Mouse (Mus musculus) forebrain, embryonic 15.5 days (tissue): ENCODE results near the gene Fndc4. TPM values are rescaled to one million over a fixed set of nuclear protein-coding genes. Genes with fewer than 3 reads are reported as not detected.

Experiments used
- ATAC-seq: fragments of 200-750 bp; cut with Nextera tagmentation; replicated peaks from 2 replicates; pipeline ENCODE4 v1.8.0; 2017; ENCODE audit warnings: mild to moderate bottlenecking, moderate TSS enrichment, moderate library complexity
- H3K27ac ChIP-seq: fragments of 300-500 bp; sonication (generic); replicated peaks from 2 replicates; pipeline ENCODE4 v1.5.1; 2015; ENCODE audit warnings: mild to moderate bottlenecking, inconsistent platforms
- H3K27me3 ChIP-seq: fragments of 300-500 bp; sonication (generic); 2 replicates; pipeline ENCODE4 v1.6.1; 2015; ENCODE audit warnings: inconsistent platforms
- H3K36me3 ChIP-seq: fragments of 300-500 bp; sonication (generic); 2 replicates; pipeline ENCODE4 v1.6.1; 2015; ENCODE audit warnings: mild to moderate bottlenecking, inconsistent platforms
- H3K4me1 ChIP-seq: fragments of 300-500 bp; sonication (generic); 2 replicates; pipeline ENCODE4 v1.6.1; 2015; ENCODE audit warnings: inconsistent platforms
- H3K4me2 ChIP-seq: fragments of 300-500 bp; sonication (generic); replicated peaks from 2 replicates; pipeline ENCODE4 v1.6.1; 2015; ENCODE audit warnings: mild to moderate bottlenecking, inconsistent platforms
- H3K4me3 ChIP-seq: fragments of 300-500 bp; sonication (generic); 2 replicates; pipeline ENCODE4 v1.5.1; 2015; ENCODE audit warnings: mild to moderate bottlenecking, inconsistent platforms
- H3K9ac ChIP-seq: fragments of 300-500 bp; sonication (generic); replicated peaks from 2 replicates; pipeline ENCODE4 v1.6.1; 2015; ENCODE audit warnings: mild to moderate bottlenecking, inconsistent platforms
- H3K9me3 ChIP-seq: fragments of 300-500 bp; sonication (generic); 2 replicates; pipeline ENCODE4 v1.6.1; 2016; ENCODE audit warnings: inconsistent platforms
- WGBS: fragments of 180-500 bp; shearing (Covaris S2); methylation state at CpG from one replicate; pipeline ENCODE4 v1.1.7; 2015; ENCODE audit warnings: mixed read lengths; 5-methylcytosine and 5-hydroxymethylcytosine counted together
- polyA plus RNA-seq: library from polyadenylated mRNA; unstranded; fragments of >200 nt; fragmentation: Nextera tagmentation; extraction: Ambion mirVana; gene quantifications from 2 replicates; pipeline ENCODE4 v1.2.1, GENCODE M21; 2015

Gene Fndc4
- polyA plus RNA-seq, 1 experiment from 2014 or later = 90.3 TPM

DNA sequence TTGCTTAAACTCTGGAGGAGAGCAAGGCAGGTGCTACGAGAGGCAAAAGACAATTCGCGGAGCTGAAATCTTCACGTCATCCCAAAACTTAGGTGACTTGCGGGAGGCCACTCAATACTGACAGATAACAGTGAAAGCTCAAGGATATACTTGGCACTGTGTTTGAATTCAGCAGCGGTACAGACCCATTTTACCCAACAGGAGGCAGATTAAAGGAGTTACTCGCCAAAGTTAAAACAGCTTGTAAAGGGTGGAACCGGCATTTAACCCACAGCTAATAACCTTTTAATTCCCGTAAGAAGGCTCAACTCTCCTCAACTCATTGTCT, 4.6 kb downstream of the Fndc4 start:
- no peak; the same call in 1 of the 2 replicates for ATAC-seq
- Histone ChIP-seq H3K27ac (peak overlapping the region; percentile 88), H3K4me3 (peak overlapping the region; percentile 60), H3K4me1 (peaks cover 34% of the 10 kb centered on the region), H3K9me3 (no peaks in the 10 kb centered on the region), H3K27me3 (no peaks in the 10 kb centered on the region), H3K4me2 (peak overlapping the region; percentile 80), H3K36me3 (peaks cover 14% of the 10 kb centered on the region), H3K9ac (peak overlapping the region; percentile 52)
- 4% methylated on average over 9 of the region's 9 CpGs for WGBS

GRCm38 (mm10) chr5:31290521-31291360, 5.1 kb downstream of the Fndc4 start, which contains the start of gene Ift172:
Gene Ift172, minus strand, starts transcription at chr5:31291116.
- peak within 1 kb of the TSS; percentile 80 for H3K4me2 ChIP-seq
- peak; percentile 92 for ATAC-seq
- 3% methylated on average over 45 of the region's 45 CpGs for WGBS
- H3K4me1 ChIP-seq = peaks cover 34% of the 10 kb centered on the region
- no peaks in the 10 kb centered on the region for H3K9me3 ChIP-seq
- H3K27me3 ChIP-seq = no peaks in the 10 kb centered on the region
- peak within 1 kb of the TSS; percentile 60 for H3K4me3 ChIP-seq
- peak within 1 kb of the TSS; percentile 52 for H3K9ac ChIP-seq
- H3K27ac ChIP-seq = peak within 1 kb of the TSS; percentile 88
- H3K36me3 ChIP-seq = peaks cover 19% of the 10 kb centered on the region

- Histone ChIP-seq H3K27me3 (no peaks in the 10 kb centered on the region), H3K9me3 (no peaks in the 10 kb centered on the region), H3K4me3 (peak overlapping the region; percentile 60; the same call in 1 of the 2 replicates), H3K4me2 (peak overlapping the region; percentile 80), H3K9ac (peak overlapping the region; percentile 48; the same call in 1 of the 2 replicates), H3K27ac (no peak overlapping the region), H3K4me1 (peaks cover 29% of the 10 kb centered on the region), H3K36me3 (peaks cover 28% of the 10 kb centered on the region)
- no peak for ATAC-seq
- 81% methylated on average over 3 of the region's 3 CpGs for WGBS
Observed at GRCm38 (mm10) chr5:31289626-31290230, 6.2 kb downstream of the Fndc4 start.

GRCm38 (mm10) chr5:31288655-31289054, 7.2 kb downstream of the Fndc4 start:
- Histone ChIP-seq H3K9ac (no peak overlapping the region), H3K27ac (no peak overlapping the region), H3K4me2 (no peak overlapping the region), H3K9me3 (no peaks in the 10 kb centered on the region), H3K4me1 (peaks cover 20% of the 10 kb centered on the region), H3K4me3 (no peak overlapping the region), H3K27me3 (no peaks in the 10 kb centered on the region), H3K36me3 (peaks cover 39% of the 10 kb centered on the region)
- no peak for ATAC-seq
- 72% methylated on average over 3 of the region's 3 CpGs for WGBS

DNA sequence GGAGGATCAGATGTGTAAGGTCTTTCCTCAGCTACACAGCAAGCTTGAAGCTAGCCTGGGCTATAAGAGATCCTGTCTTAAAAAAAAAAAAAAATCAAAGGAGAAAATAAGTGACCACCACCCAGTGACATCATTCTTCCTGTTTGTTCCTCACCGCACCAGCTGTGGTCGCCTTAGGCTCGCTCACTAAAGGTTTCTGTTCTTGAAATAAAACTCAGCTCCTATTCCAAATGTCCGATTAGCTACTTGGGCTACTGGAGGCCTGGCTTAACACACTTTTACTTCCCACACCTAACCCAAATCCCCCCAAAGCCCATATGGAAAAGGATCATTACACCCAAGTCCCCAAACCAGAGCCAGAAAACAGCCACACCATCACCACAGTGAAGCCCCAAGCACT, 7.7 kb downstream of the Fndc4 start:
- peaks cover 40% of the 10 kb centered on the region for H3K36me3 ChIP-seq
- no peak overlapping the region for H3K4me3 ChIP-seq
- no peak overlapping the region for H3K27ac ChIP-seq
- H3K4me1 ChIP-seq = peaks cover 20% of the 10 kb centered on the region
- no peaks in the 10 kb centered on the region for H3K27me3 ChIP-seq
- WGBS = 82% methylated on average over 4 of the region's 4 CpGs
- no peaks in the 10 kb centered on the region for H3K9me3 ChIP-seq
- H3K4me2 ChIP-seq = no peak overlapping the region
- ATAC-seq = no peak
- no peak overlapping the region for H3K9ac ChIP-seq

- Histone ChIP-seq H3K4me3 (no peak overlapping the region), H3K4me1 (no peaks in the 10 kb centered on the region), H3K27ac (no peak overlapping the region), H3K9me3 (no peaks in the 10 kb centered on the region), H3K36me3 (peaks cover 77% of the 10 kb centered on the region), H3K9ac (no peak overlapping the region), H3K27me3 (no peaks in the 10 kb centered on the region), H3K4me2 (no peak overlapping the region)
- 88% methylated on average over 20 of the region's 20 CpGs for WGBS
- ATAC-seq = no peak
Observed at GRCm38 (mm10) chr5:31279245-31279988, 16.5 kb downstream of the Fndc4 start.

DNA sequence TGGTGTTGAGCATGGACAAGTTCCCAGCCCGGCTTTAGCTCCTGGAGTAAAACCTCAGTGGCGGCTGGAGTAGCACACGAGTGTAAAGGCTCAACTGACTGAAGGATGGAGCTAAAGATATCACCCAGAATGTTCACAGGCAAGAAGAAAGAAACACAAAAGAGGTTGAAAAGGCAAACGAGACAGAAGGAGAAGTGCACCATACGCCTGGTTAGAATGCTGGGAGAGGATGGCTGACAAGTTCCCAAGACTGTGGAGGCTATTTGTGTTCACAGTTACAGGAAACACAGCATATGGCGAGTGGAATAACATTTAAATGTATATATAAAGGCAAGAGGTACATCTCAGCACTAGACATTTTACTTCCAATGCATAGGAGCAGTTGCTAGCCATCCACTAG, 22.9 kb downstream of the Fndc4 start:
- no peak overlapping the region for H3K9ac ChIP-seq
- no peaks in the 10 kb centered on the region for H3K4me1 ChIP-seq
- ATAC-seq = no peak
- H3K4me2 ChIP-seq = no peak overlapping the region
- no peak overlapping the region for H3K27ac ChIP-seq
- H3K4me3 ChIP-seq = no peak overlapping the region
- H3K9me3 ChIP-seq = no peaks in the 10 kb centered on the region
- no peaks in the 10 kb centered on the region for H3K27me3 ChIP-seq
- H3K36me3 ChIP-seq = peaks cover 56% of the 10 kb centered on the region
- WGBS = 81% methylated on average over 6 of the region's 6 CpGs

DNA sequence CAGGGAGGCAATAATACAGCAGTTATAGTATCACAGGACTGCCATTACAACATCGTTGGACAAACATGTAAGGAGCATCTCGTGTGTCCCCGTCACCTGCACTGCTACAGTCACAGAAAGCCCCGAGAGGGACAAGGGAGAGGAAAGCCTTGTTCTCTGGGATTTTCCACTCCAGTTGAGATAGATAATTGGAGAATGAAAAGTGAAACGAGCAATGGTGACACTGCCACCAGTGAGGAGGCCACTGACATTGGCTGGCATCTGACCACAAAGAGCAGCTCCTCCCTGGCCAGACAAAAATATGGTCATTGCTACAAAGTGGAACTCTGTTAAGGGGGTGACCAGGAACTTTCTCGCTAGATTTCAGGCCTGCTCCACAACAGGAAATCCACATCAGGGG, 28.2 kb downstream of the Fndc4 start:
- WGBS = 40% methylated on average over 6 of the region's 6 CpGs
- Histone ChIP-seq H3K36me3 (peaks cover 76% of the 10 kb centered on the region), H3K27ac (no peak overlapping the region), H3K9ac (no peak overlapping the region), H3K9me3 (no peaks in the 10 kb centered on the region), H3K4me2 (no peak overlapping the region), H3K27me3 (no peaks in the 10 kb centered on the region), H3K4me3 (no peak overlapping the region), H3K4me1 (no peaks in the 10 kb centered on the region)
- ATAC-seq = no peak

- Histone ChIP-seq H3K4me1 (no peaks in the 10 kb centered on the region), H3K36me3 (peaks cover 81% of the 10 kb centered on the region), H3K9ac (no peak overlapping the region), H3K27ac (no peak overlapping the region), H3K4me2 (no peak overlapping the region), H3K9me3 (no peaks in the 10 kb centered on the region), H3K4me3 (no peak overlapping the region), H3K27me3 (no peaks in the 10 kb centered on the region)
- 82% methylated on average over 7 of the region's 7 CpGs for WGBS
- no peak for ATAC-seq
Observed at GRCm38 (mm10) chr5:31266101-31266500, 29.8 kb downstream of the Fndc4 start.

DNA sequence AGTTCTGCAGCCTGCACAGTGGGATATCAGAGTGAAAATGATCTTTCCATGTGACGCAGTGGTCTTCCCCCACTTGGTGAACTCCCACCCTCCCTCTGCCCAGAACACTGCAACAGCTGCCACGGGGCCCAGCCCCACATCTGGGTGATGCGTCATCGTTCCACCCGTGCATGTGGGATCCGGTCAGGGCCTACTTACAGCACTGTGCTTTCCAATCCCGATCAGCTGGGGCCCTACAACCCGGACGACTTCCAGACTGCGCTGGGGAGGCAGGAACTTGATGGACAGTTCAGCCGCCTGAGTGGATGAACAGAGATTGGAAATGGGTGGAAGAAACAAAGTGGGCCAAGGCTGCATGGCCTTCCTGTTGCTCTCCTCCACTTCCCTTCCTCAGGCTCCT, 38.3 kb downstream of the Fndc4 start:
- ATAC-seq = no peak
- H3K27ac ChIP-seq = no peak overlapping the region
- no peak overlapping the region for H3K9ac ChIP-seq
- 92% methylated on average over 11 of the region's 11 CpGs for WGBS
- no peak overlapping the region for H3K4me2 ChIP-seq
- no peak overlapping the region for H3K4me3 ChIP-seq
- H3K4me1 ChIP-seq = no peaks in the 10 kb centered on the region
- H3K27me3 ChIP-seq = no peaks in the 10 kb centered on the region
- no peaks in the 10 kb centered on the region for H3K9me3 ChIP-seq
- H3K36me3 ChIP-seq = peaks cover 55% of the 10 kb centered on the region

- no peak for ATAC-seq
- 95% methylated on average over 2 of the region's 2 CpGs for WGBS
- H3K27ac ChIP-seq = no peak overlapping the region
- no peaks in the 10 kb centered on the region for H3K27me3 ChIP-seq
- peaks cover 4% of the 10 kb centered on the region; the same call in 1 of the 2 replicates for H3K4me1 ChIP-seq
- peaks cover 52% of the 10 kb centered on the region for H3K36me3 ChIP-seq
- H3K4me3 ChIP-seq = no peak overlapping the region
- H3K4me2 ChIP-seq = no peak overlapping the region
- no peak overlapping the region for H3K9ac ChIP-seq
- no peaks in the 10 kb centered on the region for H3K9me3 ChIP-seq
Observed at GRCm38 (mm10) chr5:31255971-31256370, 39.9 kb downstream of the Fndc4 start.

DNA sequence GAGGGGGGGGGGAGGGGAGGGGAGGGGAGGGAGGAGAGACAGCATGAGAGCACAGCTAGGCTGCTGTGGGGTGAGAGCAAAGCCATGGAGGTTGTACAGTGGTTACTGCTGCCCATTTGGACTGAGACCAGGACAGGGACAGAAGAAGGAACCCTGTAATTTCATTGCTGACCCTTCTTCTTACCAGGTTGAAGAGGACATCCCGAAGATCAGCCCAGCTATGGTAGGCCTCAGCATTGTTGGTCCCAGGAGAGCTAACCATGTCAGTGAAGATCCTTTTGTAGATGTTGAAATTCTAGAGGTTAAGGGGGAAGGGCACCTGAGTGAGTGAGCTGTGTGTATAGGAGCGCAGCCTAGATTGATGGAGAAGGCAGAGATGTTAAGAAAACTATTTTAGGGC, 40.5 kb downstream of the Fndc4 start:
- ATAC-seq = no peak
- WGBS = 94% methylated on average over 2 of the region's 2 CpGs
- H3K4me2 ChIP-seq = no peak overlapping the region
- H3K4me3 ChIP-seq = no peak overlapping the region
- H3K9ac ChIP-seq = no peak overlapping the region
- H3K9me3 ChIP-seq = no peaks in the 10 kb centered on the region
- no peak overlapping the region for H3K27ac ChIP-seq
- H3K36me3 ChIP-seq = peaks cover 52% of the 10 kb centered on the region
- H3K4me1 ChIP-seq = peaks cover 4% of the 10 kb centered on the region; the same call in 1 of the 2 replicates
- H3K27me3 ChIP-seq = no peaks in the 10 kb centered on the region
